Mouse (Mus musculus) liver, adult 2 months (tissue): ENCODE results near the gene Klhl23. TPM values are rescaled to one million over a fixed set of nuclear protein-coding genes. Genes with fewer than 3 reads are reported as not detected.

Experiments
- DNase-seq: peaks from one replicate; pipeline ENCODE4 v3.0.0-alpha.2; 2011; ENCODE audit warnings: low read depth, low spot score; ENCODE audit errors: extremely low read depth
- H3K27ac ChIP-seq: fragments of 200-500 bp; replicated peaks from 2 replicates; pipeline ENCODE4 v1.5.1; 2012; ENCODE audit warnings: low read depth, mild to moderate bottlenecking, control low read depth, inconsistent platforms, low read length; ENCODE audit not compliant: insufficient read depth
- H3K27me3 ChIP-seq: fragments of 200-500 bp; 2 replicates; pipeline ENCODE4 v1.6.1; 2012; ENCODE audit warnings: mild to moderate bottlenecking, moderate library complexity, low read length, inconsistent platforms; ENCODE audit not compliant: control insufficient read depth, insufficient read depth
- H3K36me3 ChIP-seq: fragments of 200-500 bp; 2 replicates; pipeline ENCODE4 v1.6.1; 2012; ENCODE audit warnings: low read length, inconsistent platforms; ENCODE audit not compliant: control insufficient read depth, insufficient read depth
- H3K4me1 ChIP-seq: fragments of 200-500 bp; 2 replicates; pipeline ENCODE4 v1.6.1; 2011; ENCODE audit warnings: low read length; ENCODE audit not compliant: control insufficient read depth, insufficient read depth
- H3K4me3 ChIP-seq: fragments of 200-500 bp; 2 replicates; pipeline ENCODE4 v1.5.1; 2011; ENCODE audit warnings: low read depth, mild to moderate bottlenecking, control low read depth, low read length, moderate library complexity; ENCODE audit not compliant: insufficient read depth
- H3K79me2 ChIP-seq: fragments of 200-500 bp; 2 replicates; pipeline ENCODE4 v1.6.1; 2012; ENCODE audit warnings: inconsistent platforms, mild to moderate bottlenecking, low read length, moderate library complexity; ENCODE audit not compliant: control insufficient read depth, insufficient read depth
- H3K9ac ChIP-seq: fragments of 200-500 bp; 2 replicates; pipeline ENCODE4 v1.6.1; 2012; ENCODE audit warnings: low read depth, mild to moderate bottlenecking, control low read depth, inconsistent platforms, low read length
- CTCF ChIP-seq: fragments of 200-500 bp; IDR thresholded peaks from 2 replicates; pipeline ENCODE4 v1.5.1; 2011; ENCODE audit warnings: low read depth, low read length, control low read depth
- POLR2A ChIP-seq: fragments of 200-500 bp; IDR thresholded peaks from 2 replicates; pipeline ENCODE4 v1.6.1; 2011; ENCODE audit warnings: low read length, control low read depth; ENCODE audit not compliant: insufficient read depth; ENCODE audit errors: extremely low read depth
- WGBS: fragments of 180-500 bp; shearing (Covaris S2); methylation state at CpG from one replicate; pipeline ENCODE4 v1.1.7; 2018; 5-methylcytosine and 5-hydroxymethylcytosine counted together
- polyA plus RNA-seq: library from polyadenylated mRNA; depleted of rRNA; stranded (reverse); fragments of >200 nt; gene quantifications from 2 replicates; pipeline ENCODE4 v1.2.3, GENCODE M21; 2012
- total RNA-seq: library from RNA; depleted of rRNA; stranded (reverse); fragments of >200 nt; gene quantifications from 2 replicates; pipeline ENCODE4 v1.2.3, GENCODE M21; 2014

The Klhl23 gene
- total and polyA plus RNA-seq, 2 experiments: 0.46 to 1.5 TPM

- Histone ChIP-seq H3K27ac (no peak overlapping the region), H3K4me1 (no peaks in the 10 kb centered on the region), H3K79me2 (no peaks in the 10 kb centered on the region), H3K36me3 (no peaks in the 10 kb centered on the region), H3K4me3 (no peak overlapping the region), H3K27me3 (no peaks in the 10 kb centered on the region), H3K9ac (no peak overlapping the region)
- no peak for DNase-seq
- 79% methylated on average over 7 of the region's 7 CpGs for WGBS
- TF ChIP-seq CTCF (no peak), POLR2A (no peak)
These were observed 15.7 kb downstream of the Klhl23 start for GRCm38 (mm10) chr2:69837244-69837967.

- DNase-seq: no peak
- no peaks in the 10 kb centered on the region for H3K36me3 ChIP-seq
- H3K27ac ChIP-seq: no peak overlapping the region
- H3K4me3 ChIP-seq: no peak overlapping the region
- no peak overlapping the region for H3K9ac ChIP-seq
- no peaks in the 10 kb centered on the region for H3K4me1 ChIP-seq
- TF ChIP-seq CTCF: peak; percentile 32; the same call in 1 of the 2 replicates
- no peak for TF ChIP-seq POLR2A
- 62% methylated on average over 3 of the region's 3 CpGs for WGBS
- H3K79me2 ChIP-seq: no peaks in the 10 kb centered on the region
- H3K27me3 ChIP-seq: no peaks in the 10 kb centered on the region
These were observed 16.3 kb downstream of the Klhl23 start for GRCm38 (mm10) chr2:69837996-69838395.

- H3K36me3 ChIP-seq: no peaks in the 10 kb centered on the region
- no peaks in the 10 kb centered on the region for H3K79me2 ChIP-seq
- no peak for DNase-seq
- no peak overlapping the region for H3K9ac ChIP-seq
- no peaks in the 10 kb centered on the region for H3K4me1 ChIP-seq
- TF ChIP-seq CTCF: no peak
- no peak for TF ChIP-seq POLR2A
- no peak overlapping the region for H3K27ac ChIP-seq
- H3K4me3 ChIP-seq: no peak overlapping the region
- no peaks in the 10 kb centered on the region for H3K27me3 ChIP-seq
These were observed 17.0 kb downstream of the Klhl23 start for GRCm38 (mm10) chr2:69838707-69839106.

- Histone ChIP-seq H3K36me3 (no peaks in the 10 kb centered on the region), H3K4me3 (no peak overlapping the region), H3K4me1 (no peaks in the 10 kb centered on the region), H3K79me2 (no peaks in the 10 kb centered on the region), H3K9ac (no peak overlapping the region), H3K27me3 (no peaks in the 10 kb centered on the region), H3K27ac (no peak overlapping the region)
- DNase-seq: no peak
- TF ChIP-seq POLR2A (no peak), CTCF (no peak)
- WGBS: 54% methylated on average over 6 of the region's 6 CpGs
These were observed 18.5 kb downstream of the Klhl23 start for GRCm38 (mm10) chr2:69840261-69840660.

GRCm38 (mm10) chr2:69849215-69849614, 27.5 kb downstream of the Klhl23 start:
- H3K9ac ChIP-seq: no peak overlapping the region
- no peaks in the 10 kb centered on the region for H3K4me1 ChIP-seq
- no peaks in the 10 kb centered on the region for H3K27me3 ChIP-seq
- 66% methylated on average over 6 of the region's 6 CpGs for WGBS
- H3K79me2 ChIP-seq: no peaks in the 10 kb centered on the region
- H3K4me3 ChIP-seq: no peak overlapping the region
- H3K27ac ChIP-seq: no peak overlapping the region
- TF ChIP-seq POLR2A: no peak
- no peak for TF ChIP-seq CTCF
- DNase-seq: peak; percentile 15
- no peaks in the 10 kb centered on the region for H3K36me3 ChIP-seq

- no peak for DNase-seq
- TF ChIP-seq POLR2A (no peak), CTCF (no peak)
- 88% methylated on average over 2 of the region's 2 CpGs for WGBS
- H3K79me2 ChIP-seq: no peaks in the 10 kb centered on the region
- no peak overlapping the region for H3K4me3 ChIP-seq
- no peaks in the 10 kb centered on the region for H3K4me1 ChIP-seq
- H3K27ac ChIP-seq: no peak overlapping the region
- no peak overlapping the region for H3K9ac ChIP-seq
- no peaks in the 10 kb centered on the region for H3K36me3 ChIP-seq
- H3K27me3 ChIP-seq: no peaks in the 10 kb centered on the region
These were observed 29.8 kb downstream of the Klhl23 start for GRCm38 (mm10) chr2:69851427-69852058.
